In the genomic region with DNA sequence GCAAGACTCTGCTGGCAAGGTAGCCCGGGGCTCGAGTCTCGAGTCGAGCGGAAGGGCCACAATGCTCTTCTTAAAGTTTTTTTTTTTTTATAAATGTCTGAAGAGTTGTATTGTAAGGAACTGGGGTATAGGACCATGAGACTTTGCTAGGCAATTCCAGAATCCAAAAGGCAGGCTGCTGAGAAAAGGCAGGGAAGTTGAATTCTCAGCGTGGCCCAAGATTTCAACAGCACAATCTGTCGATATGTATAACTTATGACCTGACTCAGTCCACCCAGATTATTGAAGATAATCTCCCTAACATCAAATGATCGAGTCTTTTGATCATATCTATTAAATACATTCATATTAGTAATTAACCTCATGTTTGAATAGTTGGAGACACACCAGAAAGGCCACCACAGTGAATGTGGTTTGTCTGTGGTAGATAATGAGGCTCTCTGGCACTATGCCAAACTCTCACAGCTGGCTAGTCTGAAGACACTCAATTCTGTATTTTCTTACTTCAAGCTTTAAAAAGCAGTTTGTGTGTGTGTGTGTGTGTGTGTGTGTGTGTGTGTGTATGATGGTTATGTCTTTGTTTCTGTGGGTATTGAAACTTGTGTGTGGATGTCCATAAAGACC, we compare ENCODE assay signal across 15 mouse cellular contexts.
A peak's percentile ranks its signal among the peaks of the same experiment; 100 is the strongest.
DNase-seq lines count a peak whose midpoint lies in the region; ATAC-seq and TF ChIP-seq lines count a peak whose summit lies in the region.
"Had no signal": no experiment of that assay in that cellular context is flagged by ENCODE, and none has a peak within 500 bp of the region (broad histone marks: within the 10 kb centered on the region; RNA-seq: fewer than 3 reads in every experiment).

No protein-coding gene starts in this region.

- peak; percentile 21 for DNase-seq in lung, postnatal 0 days (ENCODE audit: low spot score)
- DNase-seq in lung, postnatal 4 days, result no peak
- peak; percentile 29 for DNase-seq in adipocyte (ENCODE audit: low spot score)
- no peak for DNase-seq in layer of hippocampus, adult 11-12 months (ENCODE audit: low spot score)
- no peak for DNase-seq in gastrocnemius, postnatal 36 days
- DNase-seq: cerebellum, adult 9-11 months; heart, adult 2 months; heart, postnatal 14 days; left cerebral cortex, postnatal 4 days; thymus, postnatal 25 days had no signal

- H3K4me1 ChIP-seq in forebrain, embryonic 13.5 days, result no peaks in the 10 kb centered on the region
- no peaks in the 10 kb centered on the region for H3K4me1 ChIP-seq in forebrain, embryonic 12.5 days
- H3K4me1 ChIP-seq in lung, postnatal 0 days (ENCODE audit: insufficient read depth, low read depth, low read length), result no peaks in the 10 kb centered on the region
- H3K4me1 ChIP-seq: embryonic facial prominence, embryonic 13.5 days; intestine, embryonic 15.5 days had no signal

- H3K27me3 ChIP-seq in forebrain, embryonic 13.5 days, result no peaks in the 10 kb centered on the region
- H3K27me3 ChIP-seq in forebrain, embryonic 12.5 days, result no peaks in the 10 kb centered on the region
- no peaks in the 10 kb centered on the region for H3K27me3 ChIP-seq in lung, postnatal 0 days (replicated peaks; ENCODE audit: insufficient read depth, low read length)
- H3K27me3 ChIP-seq: embryonic facial prominence, embryonic 13.5 days; intestine, embryonic 15.5 days had no signal

- no peak overlapping the region for H3K4me2 ChIP-seq in forebrain, embryonic 13.5 days
- no peak overlapping the region for H3K4me2 ChIP-seq in forebrain, embryonic 12.5 days
- no peak overlapping the region for H3K4me2 ChIP-seq in lung, postnatal 0 days (replicated peaks; ENCODE audit: low read depth, low read length)
- H3K4me2 ChIP-seq: embryonic facial prominence, embryonic 13.5 days; intestine, embryonic 15.5 days had no signal

- no peak for TF ChIP-seq EP300 in lung, postnatal 0 days (IDR thresholded peaks at IDR 0.05)

- TF ChIP-seq CTCF in lung, postnatal 0 days (IDR thresholded peaks at IDR 0.05), result no peak

- no peak overlapping the region for H3K4me3 ChIP-seq in forebrain, embryonic 13.5 days
- no peak overlapping the region for H3K4me3 ChIP-seq in forebrain, embryonic 12.5 days (replicated peaks)
- no peak overlapping the region for H3K4me3 ChIP-seq in lung, postnatal 0 days (ENCODE audit: low read depth, low read length)
- H3K4me3 ChIP-seq: embryonic facial prominence, embryonic 13.5 days; heart, adult 2 months; intestine, embryonic 15.5 days had no signal

- H3K27ac ChIP-seq in forebrain, embryonic 13.5 days, result no peak overlapping the region
- H3K27ac ChIP-seq in forebrain, embryonic 12.5 days, result no peak overlapping the region
- H3K27ac ChIP-seq in lung, postnatal 0 days (ENCODE audit: low read length), result no peak overlapping the region
- H3K27ac ChIP-seq: embryonic facial prominence, embryonic 13.5 days; heart, adult 2 months; intestine, embryonic 15.5 days had no signal

- H3K9ac ChIP-seq in forebrain, embryonic 13.5 days, result no peak overlapping the region
- H3K9ac ChIP-seq in forebrain, embryonic 12.5 days, result no peak overlapping the region
- no peak overlapping the region for H3K9ac ChIP-seq in lung, postnatal 0 days (replicated peaks; ENCODE audit: low read depth)
- H3K9ac ChIP-seq: embryonic facial prominence, embryonic 13.5 days; intestine, embryonic 15.5 days had no signal

- no peaks in the 10 kb centered on the region for H3K9me3 ChIP-seq in forebrain, embryonic 13.5 days (replicated peaks)
- no peaks in the 10 kb centered on the region for H3K9me3 ChIP-seq in forebrain, embryonic 12.5 days
- H3K9me3 ChIP-seq in lung, postnatal 0 days (ENCODE audit: low read length), result no peaks in the 10 kb centered on the region
- H3K9me3 ChIP-seq: embryonic facial prominence, embryonic 13.5 days; intestine, embryonic 15.5 days had no signal

- 77% methylated on average over 8 of the region's 8 CpGs for WGBS in forebrain, embryonic 13.5 days
- 87% methylated on average over 8 of the region's 8 CpGs for WGBS in forebrain, embryonic 12.5 days
- 83% methylated on average over 8 of the region's 8 CpGs for WGBS in lung, postnatal 0 days

- intact Hi-C loops in gastrocnemius, postnatal 36 days (cut with DNase I), result no loop called here

- peak; percentile 75 for ATAC-seq in forebrain, embryonic 13.5 days
- no peak for ATAC-seq in forebrain, embryonic 12.5 days (ENCODE audit: low FRiP score)
- no peak for ATAC-seq in lung, postnatal 0 days
- peak; percentile 75 for ATAC-seq in megakaryocyte progenitor cell, adult 5-6 weeks (replicated peaks; ENCODE audit: poor library complexity)
- ATAC-seq: intestine, embryonic 15.5 days had no signal

- H3K36me3 ChIP-seq in forebrain, embryonic 13.5 days (ENCODE audit: poor library complexity, severe bottlenecking), result no peaks in the 10 kb centered on the region
- H3K36me3 ChIP-seq in forebrain, embryonic 12.5 days (replicated peaks), result no peaks in the 10 kb centered on the region
- no peaks in the 10 kb centered on the region for H3K36me3 ChIP-seq in lung, postnatal 0 days (ENCODE audit: insufficient read depth, low read length)
- H3K36me3 ChIP-seq: embryonic facial prominence, embryonic 13.5 days; intestine, embryonic 15.5 days had no signal

Comparison
In these comparisons a context has a peak if more than half of its experiments do, and no peak if none do; other contexts are left out.
1. ATAC-seq: peak in forebrain, embryonic 13.5 days (single experiment) and megakaryocyte progenitor cell, adult 5-6 weeks (single experiment); none in forebrain, embryonic 12.5 days (single experiment) and lung, postnatal 0 days (single experiment).
2. DNase-seq: peak in lung, postnatal 0 days (single experiment) and adipocyte (single experiment); none in lung, postnatal 4 days (0 of 2), layer of hippocampus, adult 11-12 months (single experiment) and gastrocnemius, postnatal 36 days (0 of 2).